Mouse (Mus musculus): ENCODE data around the gene Scel. TPM values are rescaled to one million over a fixed set of nuclear protein-coding genes. Genes with fewer than 3 reads are reported as not detected.

Gene Scel
- polyA plus RNA-seq, 2 experiments, result 5.6 to 14.3 TPM

DNA sequence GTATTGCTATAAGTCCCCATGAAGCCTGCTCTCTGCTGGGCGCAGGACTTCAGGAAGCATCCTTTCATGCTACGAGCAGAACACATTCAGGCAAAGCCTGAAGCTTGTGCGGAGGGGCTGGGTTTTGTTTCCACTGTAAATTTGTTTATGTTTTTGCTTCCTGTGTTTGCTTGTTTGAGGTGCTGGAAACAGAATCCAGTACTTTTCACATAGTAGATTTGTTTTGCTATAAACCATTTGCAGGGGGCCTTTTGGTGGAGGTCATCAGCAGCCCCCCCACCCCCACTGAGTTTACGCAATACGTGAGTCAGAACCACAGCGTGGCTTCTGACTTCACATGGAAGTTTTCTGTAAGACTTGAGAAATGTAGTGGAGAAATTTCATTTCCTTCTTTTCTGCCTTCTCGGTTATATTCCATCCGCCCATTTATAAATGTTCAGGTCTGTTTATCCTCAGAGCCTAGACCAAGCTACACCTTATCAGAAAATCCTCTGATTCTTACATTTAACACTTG lies 22.4 kb downstream of the Scel start:
- Histone ChIP-seq H3K27me3 (ENCODE audit: control insufficient read depth, insufficient read depth, low read length) (no peaks in the 10 kb centered on the region), H3K27ac (replicated peaks; ENCODE audit: low read depth, low read length) (no peak overlapping the region), H3K4me2 (replicated peaks; ENCODE audit: low read depth, low read length, severe bottlenecking) (no peak overlapping the region), H3K4me3 (replicated peaks; ENCODE audit: low read length) (no peak overlapping the region), H3K9ac (ENCODE audit: low read depth, low read length, severe bottlenecking) (no peak overlapping the region), H3K36me3 (ENCODE audit: control insufficient read depth, insufficient read depth, low read length) (no peaks in the 10 kb centered on the region), H3K4me1 (ENCODE audit: control insufficient read depth, insufficient read depth, low read length) (no peaks in the 10 kb centered on the region), H3K9me3 (ENCODE audit: control insufficient read depth, low read length) (no peaks in the 10 kb centered on the region)
- no peak for TF ChIP-seq POLR2A (IDR thresholded peaks at IDR 0.05; ENCODE audit: borderline replicate concordance, extremely low read depth, insufficient read depth, insufficient read length)
- 76% methylated on average over 8 of the region's 8 CpGs for WGBS
- DNase-seq (ENCODE audit: low spot score) (no peak), ATAC-seq (ENCODE audit: low FRiP score, low read depth) (no peak)

DNA sequence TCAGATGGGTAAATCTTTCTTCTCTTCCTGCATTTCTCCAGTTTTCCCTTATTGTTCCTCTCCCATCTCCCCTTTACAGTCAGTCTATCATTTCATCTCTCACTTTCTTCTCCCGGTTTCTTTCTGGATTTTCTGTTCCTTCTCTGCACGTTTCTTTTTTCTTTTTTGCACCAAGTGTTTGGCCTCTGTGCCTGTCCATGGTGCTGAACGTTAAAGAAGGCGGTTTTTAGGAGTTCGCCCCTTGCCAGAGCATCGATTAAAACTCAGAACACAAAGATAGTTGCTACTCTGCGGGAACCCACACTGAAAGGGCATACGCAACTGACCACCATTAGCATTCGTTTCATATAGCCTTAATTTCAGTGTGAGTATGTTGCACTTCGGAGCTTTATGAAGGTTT lies 23.2 kb downstream of the Scel start:
- Histone ChIP-seq H3K27me3 (ENCODE audit: control insufficient read depth, insufficient read depth, low read length) (no peaks in the 10 kb centered on the region), H3K36me3 (ENCODE audit: control insufficient read depth, insufficient read depth, low read length) (no peaks in the 10 kb centered on the region), H3K27ac (replicated peaks; ENCODE audit: low read depth, low read length) (no peak overlapping the region), H3K9me3 (ENCODE audit: control insufficient read depth, low read length) (no peaks in the 10 kb centered on the region), H3K4me1 (ENCODE audit: control insufficient read depth, insufficient read depth, low read length) (no peaks in the 10 kb centered on the region), H3K4me3 (replicated peaks; ENCODE audit: low read length) (no peak overlapping the region), H3K4me2 (replicated peaks; ENCODE audit: low read depth, low read length, severe bottlenecking) (no peak overlapping the region), H3K9ac (ENCODE audit: low read depth, low read length, severe bottlenecking) (no peak overlapping the region)
- ATAC-seq (ENCODE audit: low FRiP score, low read depth) (no peak), DNase-seq (ENCODE audit: low spot score) (peak; percentile 24)
- WGBS, result 35% methylated on average over 10 of the region's 10 CpGs
- no peak for TF ChIP-seq POLR2A (IDR thresholded peaks at IDR 0.05; ENCODE audit: borderline replicate concordance, extremely low read depth, insufficient read depth, insufficient read length)

DNA sequence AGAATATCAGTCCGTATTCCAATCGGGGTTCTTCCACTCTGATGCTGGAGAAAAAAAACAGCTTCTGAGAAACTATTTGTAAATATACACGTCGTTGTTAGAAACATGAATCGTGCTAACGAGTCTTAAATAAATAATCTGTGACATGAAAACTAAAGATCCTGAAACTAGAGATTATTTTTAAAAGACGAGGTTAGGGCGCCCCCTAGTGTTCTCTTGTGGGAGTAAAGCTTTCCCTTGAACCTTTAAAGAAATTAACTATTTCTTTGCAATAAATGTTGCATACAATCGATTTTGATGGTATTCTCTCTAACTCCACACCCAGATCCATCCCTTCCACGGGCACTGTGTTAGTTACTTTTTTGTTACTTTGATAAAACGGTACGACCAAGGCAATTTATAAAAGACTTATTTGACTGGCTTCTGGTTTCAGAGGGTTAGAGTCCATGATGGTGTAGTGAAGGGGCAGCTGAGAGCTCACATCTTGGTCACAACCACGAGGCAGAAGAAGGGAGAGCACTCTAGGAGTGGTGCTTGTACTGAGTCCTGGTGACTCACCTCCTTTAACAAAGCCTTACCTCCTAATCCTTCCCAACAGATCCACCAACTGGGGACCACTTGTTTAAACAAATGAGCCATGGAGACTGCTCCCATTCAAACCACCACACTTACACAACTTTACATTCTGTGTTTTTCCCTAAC lies 24.4 kb downstream of the Scel start:
- Histone ChIP-seq H3K4me3 (replicated peaks; ENCODE audit: low read length) (no peak overlapping the region), H3K36me3 (ENCODE audit: control insufficient read depth, insufficient read depth, low read length) (no peaks in the 10 kb centered on the region), H3K9me3 (ENCODE audit: control insufficient read depth, low read length) (no peaks in the 10 kb centered on the region), H3K27ac (replicated peaks; ENCODE audit: low read depth, low read length) (no peak overlapping the region), H3K9ac (ENCODE audit: low read depth, low read length, severe bottlenecking) (no peak overlapping the region), H3K27me3 (ENCODE audit: control insufficient read depth, insufficient read depth, low read length) (no peaks in the 10 kb centered on the region), H3K4me1 (ENCODE audit: control insufficient read depth, insufficient read depth, low read length) (no peaks in the 10 kb centered on the region), H3K4me2 (replicated peaks; ENCODE audit: low read depth, low read length, severe bottlenecking) (no peak overlapping the region)
- ATAC-seq (ENCODE audit: low FRiP score, low read depth), result no peak
- DNase-seq (ENCODE audit: low spot score), result peak; percentile 72
- no peak for TF ChIP-seq POLR2A (IDR thresholded peaks at IDR 0.05; ENCODE audit: borderline replicate concordance, extremely low read depth, insufficient read depth, insufficient read length)
- 15% methylated on average over 13 of the region's 13 CpGs for WGBS

DNA sequence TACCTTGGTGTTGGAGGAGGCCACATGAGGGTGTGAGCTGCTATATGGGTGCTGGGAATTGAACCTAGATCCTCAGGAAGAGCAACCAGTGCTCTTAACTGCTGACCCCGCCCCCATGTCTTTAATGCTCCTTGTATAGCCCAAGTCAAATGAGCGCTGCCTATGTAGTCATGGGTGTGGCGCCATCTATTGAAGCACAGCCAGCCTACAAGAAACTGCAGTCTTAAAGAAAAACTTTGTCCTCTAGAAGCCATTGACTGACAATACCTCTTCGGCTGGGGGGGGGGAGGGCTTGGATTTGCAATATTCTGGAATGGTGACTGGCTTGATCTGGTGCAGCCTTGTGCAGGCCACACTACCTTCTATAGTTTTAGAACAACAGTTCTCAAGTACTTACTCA lies 26.7 kb downstream of the Scel start:
- no peak overlapping the region for H3K27ac ChIP-seq (replicated peaks; ENCODE audit: low read depth, low read length)
- no peak for DNase-seq (ENCODE audit: low spot score)
- ATAC-seq (ENCODE audit: low FRiP score, low read depth), result no peak
- 58% methylated on average over 4 of the region's 4 CpGs for WGBS
- H3K9ac ChIP-seq (ENCODE audit: low read depth, low read length, severe bottlenecking), result no peak overlapping the region
- H3K4me1 ChIP-seq (ENCODE audit: control insufficient read depth, insufficient read depth, low read length), result no peaks in the 10 kb centered on the region
- TF ChIP-seq POLR2A (IDR thresholded peaks at IDR 0.05; ENCODE audit: borderline replicate concordance, extremely low read depth, insufficient read depth, insufficient read length), result no peak
- H3K4me2 ChIP-seq (replicated peaks; ENCODE audit: low read depth, low read length, severe bottlenecking), result no peak overlapping the region
- H3K9me3 ChIP-seq (ENCODE audit: control insufficient read depth, low read length), result no peaks in the 10 kb centered on the region
- no peaks in the 10 kb centered on the region for H3K27me3 ChIP-seq (ENCODE audit: control insufficient read depth, insufficient read depth, low read length)
- H3K4me3 ChIP-seq (replicated peaks; ENCODE audit: low read length), result no peak overlapping the region
- H3K36me3 ChIP-seq (ENCODE audit: control insufficient read depth, insufficient read depth, low read length), result no peaks in the 10 kb centered on the region

- Histone ChIP-seq H3K27me3 (ENCODE audit: control insufficient read depth, insufficient read depth, low read length) (no peaks in the 10 kb centered on the region), H3K4me2 (replicated peaks; ENCODE audit: low read depth, low read length, severe bottlenecking) (no peak overlapping the region), H3K9ac (ENCODE audit: low read depth, low read length, severe bottlenecking) (no peak overlapping the region), H3K9me3 (ENCODE audit: control insufficient read depth, low read length) (no peaks in the 10 kb centered on the region), H3K4me1 (ENCODE audit: control insufficient read depth, insufficient read depth, low read length) (no peaks in the 10 kb centered on the region), H3K36me3 (ENCODE audit: control insufficient read depth, insufficient read depth, low read length) (no peaks in the 10 kb centered on the region), H3K27ac (replicated peaks; ENCODE audit: low read depth, low read length) (no peak overlapping the region), H3K4me3 (replicated peaks; ENCODE audit: low read length) (no peak overlapping the region)
- ATAC-seq (ENCODE audit: low FRiP score, low read depth) (no peak), DNase-seq (ENCODE audit: low spot score) (no peak)
- TF ChIP-seq POLR2A (IDR thresholded peaks at IDR 0.05; ENCODE audit: borderline replicate concordance, extremely low read depth, insufficient read depth, insufficient read length), result no peak
- WGBS, result 74% methylated on average over 5 of the region's 5 CpGs
These were observed 28.5 kb downstream of the Scel start for GRCm38 (mm10) chr14:103541679-103542078.
